Mouse (Mus musculus) CH12.LX (cell line): ENCODE data around the gene Lrrc42. TPM values are rescaled to one million over a fixed set of nuclear protein-coding genes. Genes with fewer than 3 reads are reported as not detected.

Source experiments
- DNase-seq: peaks from one replicate; pipeline ENCODE4 v3.0.0-alpha.2; 2013; ENCODE audit errors: extremely low read depth
- H3K27ac ChIP-seq: 2 replicates; pipeline ENCODE4 v1.5.1; 2012; ENCODE audit warnings: low read depth, mild to moderate bottlenecking, control low read depth, moderate library complexity; ENCODE audit not compliant: insufficient read depth
- H3K27me3 ChIP-seq: replicated peaks from 2 replicates; pipeline ENCODE3; 2012; ENCODE audit warnings: inconsistent platforms
- H3K36me3 ChIP-seq, 2 experiments: replicated peaks in 1 of 2; 2 replicates each; pipeline versions ENCODE3 to v1.6.1; 2012; ENCODE audit warnings: inconsistent platforms in 1 of 2, low read length in 1 of 2, mild to moderate bottlenecking in 1 of 2, mixed read lengths in 1 of 2, moderate library complexity in 1 of 2; ENCODE audit not compliant: control insufficient read depth in 1 of 2, insufficient read depth in 1 of 2
- H3K4me1 ChIP-seq, 2 experiments: 2 replicates each; pipeline ENCODE4 v1.6.1; 2012; ENCODE audit warnings: inconsistent platforms in 1 of 2, moderate library complexity in 1 of 2; ENCODE audit not compliant: insufficient read depth in 2 of 2, control insufficient read depth in 1 of 2
- H3K4me2 ChIP-seq: 2 replicates; pipeline ENCODE4 v1.6.1; 2012; ENCODE audit warnings: low read depth, mild to moderate bottlenecking, control low read depth; ENCODE audit not compliant: poor library complexity, insufficient read depth, severe bottlenecking
- H3K4me3 ChIP-seq, 3 experiments: fragments of 150-350 bp in 1 of 3; sonication (generic) in 1 of 3; replicated peaks in 1 of 3; 2 replicates each; pipeline versions ENCODE3 to v1.5.1; 2011 to 2012; ENCODE audit warnings: low read depth in 2 of 3, low read length in 2 of 3, mild to moderate bottlenecking in 2 of 3, moderate library complexity in 2 of 3, control low read depth in 1 of 3, improper control_type of control experiment in 1 of 3, inconsistent platforms in 1 of 3, mixed read lengths in 1 of 3; ENCODE audit not compliant: poor library complexity in 1 of 3
- H3K79me2 ChIP-seq: replicated peaks from 2 replicates; pipeline ENCODE4 v1.6.1; 2012; ENCODE audit warnings: mild to moderate bottlenecking, moderate library complexity; ENCODE audit not compliant: control insufficient read depth, poor library complexity, insufficient read depth, severe bottlenecking; ENCODE audit errors: extremely low read depth
- H3K9ac ChIP-seq: 2 replicates; pipeline ENCODE4 v1.6.1; 2012; ENCODE audit warnings: low read depth, mild to moderate bottlenecking, control low read depth, moderate library complexity; ENCODE audit not compliant: insufficient read depth
- H3K9me3 ChIP-seq: replicated peaks from 2 replicates; pipeline ENCODE3; 2012; ENCODE audit warnings: low read length, inconsistent platforms, mixed read lengths
- ELF1 ChIP-seq: IDR thresholded peaks from 2 replicates; pipeline ENCODE4 v1.6.1; 2014; ENCODE audit warnings: low read depth, mild to moderate bottlenecking, inconsistent platforms, low read length, improper control_type of control experiment
- EP300 ChIP-seq: IDR thresholded peaks from 2 replicates; pipeline ENCODE4 v1.6.1; 2011; ENCODE audit warnings: low read length, improper control_type of control experiment
- ETS1 ChIP-seq: conservative IDR thresholded peaks from 2 replicates; pipeline ENCODE4 v1.6.1; 2012; ENCODE audit warnings: low read depth, mild to moderate bottlenecking, inconsistent platforms, low read length, improper control_type of control experiment, moderate library complexity
- HCFC1 ChIP-seq: IDR thresholded peaks from 2 replicates; pipeline ENCODE4 v1.6.1; 2012; ENCODE audit warnings: low read depth, mild to moderate bottlenecking, inconsistent platforms, low read length, improper control_type of control experiment
- IRF4 ChIP-seq: IDR thresholded peaks from 2 replicates; pipeline ENCODE4 v1.6.1; 2014; ENCODE audit warnings: low read depth, mild to moderate bottlenecking, inconsistent platforms, low read length, improper control_type of control experiment
- JUN ChIP-seq: IDR thresholded peaks from 2 replicates; pipeline ENCODE4 v1.6.1; 2011; ENCODE audit warnings: low read depth, mild to moderate bottlenecking, low read length, improper control_type of control experiment, moderate library complexity; ENCODE audit not compliant: insufficient read depth
- JUND ChIP-seq: conservative IDR thresholded peaks from 2 replicates; pipeline ENCODE4 v1.6.1; 2011; ENCODE audit warnings: low read depth, low read length, improper control_type of control experiment
- MAX ChIP-seq: IDR thresholded peaks from 2 replicates; pipeline ENCODE4 v1.6.1; 2011; ENCODE audit warnings: low read length, improper control_type of control experiment
- MXI1 ChIP-seq: IDR thresholded peaks from 2 replicates; pipeline ENCODE4 v1.6.1; 2011; ENCODE audit warnings: mild to moderate bottlenecking, low read depth, low read length, improper control_type of control experiment
- MYC ChIP-seq: IDR thresholded peaks from 2 replicates; pipeline ENCODE4 v1.6.1; 2011; ENCODE audit warnings: low read depth, mild to moderate bottlenecking, improper control_type of control experiment, low read length
- NELFE ChIP-seq: IDR thresholded peaks from 2 replicates; pipeline ENCODE4 v1.6.1; 2011; ENCODE audit warnings: low read depth, low read length, improper control_type of control experiment
- RCOR1 ChIP-seq: conservative IDR thresholded peaks from 2 replicates; pipeline ENCODE4 v1.6.1; 2012; ENCODE audit warnings: low read depth, mild to moderate bottlenecking, inconsistent platforms, low read length, improper control_type of control experiment
- SIN3A ChIP-seq: IDR thresholded peaks from 2 replicates; pipeline ENCODE4 v1.6.1; 2012; ENCODE audit warnings: low read length, improper control_type of control experiment, inconsistent platforms
- UBTF ChIP-seq: IDR thresholded peaks from 2 replicates; pipeline ENCODE4 v1.6.1; 2012; ENCODE audit warnings: low read depth, mild to moderate bottlenecking, inconsistent platforms, low read length, improper control_type of control experiment, moderate library complexity
- ZKSCAN1 ChIP-seq: IDR thresholded peaks from 2 replicates; pipeline ENCODE4 v1.6.1; 2012; ENCODE audit warnings: low read depth, inconsistent platforms, low read length, improper control_type of control experiment, borderline replicate concordance
- ZMIZ1 ChIP-seq: IDR thresholded peaks from 2 replicates; pipeline ENCODE4 v1.6.1; 2012; ENCODE audit warnings: low read depth, mild to moderate bottlenecking, inconsistent platforms, low read length, improper control_type of control experiment
- ZNF384 ChIP-seq: IDR thresholded peaks from 2 replicates; pipeline ENCODE4 v1.6.1; 2012; ENCODE audit warnings: low read depth, low read length, improper control_type of control experiment, inconsistent platforms
- dilution Hi-C: fragments of 300-500 bp; cut with MboI; formaldehyde crosslinking; loops from 2 replicates; pipeline ENCODE4 v1.14.3; 2020; ENCODE audit warnings: low sequenced_read_pairs; ENCODE audit not compliant: extremely low pct_unique_long_range_greater_than_20kb, extremely low pct_ligation_motif_present
- in situ Hi-C: fragments of 300-500 bp; cut with MboI; formaldehyde crosslinking; loops from 3 replicates; pipeline ENCODE4 v1.14.3; 2019; ENCODE audit warnings: low sequenced_read_pairs, low pct_ligation_motif_present, low pct_unique_long_range_greater_than_20kb, mixed read lengths
- polyA plus RNA-seq: library from polyadenylated mRNA; unstranded; fragments of >175 nt; gene quantifications from 2 replicates; pipeline ENCODE4 v1.2.1, GENCODE M21; 2012; ENCODE audit warnings: low read depth; ENCODE audit not compliant: insufficient read length
- total RNA-seq, 2 experiments: library from RNA; depleted of rRNA; stranded (reverse); fragments of 300-350 nt in 1 of 2; fragments of >200 nt in 1 of 2; gene quantifications; 2 replicates each; pipeline ENCODE4 v1.2.3; 2012 to 2014

The Lrrc42 gene
- total and polyA plus RNA-seq, 3 experiments: 13.0 to 48.2 (median 24.9) TPM

- no peak overlapping the region for H3K9ac ChIP-seq
- no peak for TF ChIP-seq JUN
- TF ChIP-seq SIN3A: no peak
- TF ChIP-seq ZNF384: no peak
- TF ChIP-seq ELF1: no peak
- no peak for TF ChIP-seq ETS1
- no peak for TF ChIP-seq MAX
- no peak overlapping the region for H3K4me2 ChIP-seq
- H3K79me2 ChIP-seq: no peaks in the 10 kb centered on the region
- H3K4me1 ChIP-seq: peaks cover 5 to 38% of the 10 kb centered on the region in 2 experiments
- no peaks in the 10 kb centered on the region for H3K9me3 ChIP-seq
- no peak overlapping the region for H3K27ac ChIP-seq
- H3K27me3 ChIP-seq: no peaks in the 10 kb centered on the region
- no peak for DNase-seq
- in situ Hi-C loops (no loop called here), dilution Hi-C loops (no loop called here)
- peaks cover 0 to 2% of the 10 kb centered on the region in 2 experiments for H3K36me3 ChIP-seq
- no peak overlapping the region for H3K4me3 ChIP-seq
These were observed 34.2 kb upstream of the Lrrc42 start for GRCm38 (mm10) chr4:107287517-107287916.

- H3K9ac ChIP-seq: no peak overlapping the region
- no peak overlapping the region for H3K4me2 ChIP-seq
- H3K9me3 ChIP-seq: no peaks in the 10 kb centered on the region
- DNase-seq: no peak
- H3K4me3 ChIP-seq: no peak overlapping the region
- peaks cover 0 to 2% of the 10 kb centered on the region in 2 experiments for H3K36me3 ChIP-seq
- dilution Hi-C loops (no loop called here), in situ Hi-C loops (no loop called here)
- peaks cover 5 to 30% of the 10 kb centered on the region in 2 experiments for H3K4me1 ChIP-seq
- H3K27me3 ChIP-seq: no peaks in the 10 kb centered on the region
- no peaks in the 10 kb centered on the region for H3K79me2 ChIP-seq
- no peak overlapping the region for H3K27ac ChIP-seq
- no peak for TF ChIP-seq MXI1
- no peak for TF ChIP-seq MYC
- TF ChIP-seq JUND: no peak
These were observed 33.1 kb upstream of the Lrrc42 start for GRCm38 (mm10) chr4:107286386-107286785.

- H3K36me3 ChIP-seq: peaks cover 0 to 6% of the 10 kb centered on the region in 2 experiments
- no peaks in the 10 kb centered on the region for H3K9me3 ChIP-seq
- peak overlapping the region; percentile 26; the same call in 1 of the 2 replicates for H3K4me2 ChIP-seq
- H3K4me3 ChIP-seq: no peak overlapping the region
- DNase-seq: peak; percentile 42
- H3K27ac ChIP-seq: no peak overlapping the region
- H3K4me1 ChIP-seq: peaks cover 5 to 25% of the 10 kb centered on the region in 2 experiments
- dilution Hi-C loops (no loop called here), in situ Hi-C loops (no loop called here)
- H3K79me2 ChIP-seq: no peaks in the 10 kb centered on the region
- H3K9ac ChIP-seq: no peak overlapping the region
- no peaks in the 10 kb centered on the region for H3K27me3 ChIP-seq
- peak; percentile 55 for TF ChIP-seq IRF4
- no peak for TF ChIP-seq HCFC1
- peak; percentile 80 for TF ChIP-seq ZNF384
- no peak for TF ChIP-seq EP300
- no peak for TF ChIP-seq NELFE
- no peak for TF ChIP-seq ZMIZ1
- TF ChIP-seq ZKSCAN1: no peak
- no peak for TF ChIP-seq JUN
- no peak for TF ChIP-seq UBTF
- no peak for TF ChIP-seq SIN3A
- no peak for TF ChIP-seq RCOR1
- TF ChIP-seq, all 38 proteins: peak for 2
These were observed 32.3 kb upstream of the Lrrc42 start for GRCm38 (mm10) chr4:107285446-107286200.
